Mouse (Mus musculus) midbrain, embryonic 14.5 days (tissue): ENCODE data around the gene Gm21822. TPM values are rescaled to one million over a fixed set of nuclear protein-coding genes. Genes with fewer than 3 reads are reported as not detected.
"Not testable (repeated sequence)": the region's sequence is repeated elsewhere in the genome, so short reads cannot be mapped to it uniquely, and the experiment has no call there.

ENCODE experiments used
- ATAC-seq: fragments of 200-750 bp; cut with Nextera tagmentation; 2 replicates; pipeline ENCODE4 v1.8.0; 2017; ENCODE audit warnings: moderate number of reproducible peaks, moderate library complexity; ENCODE audit not compliant: low FRiP score, low TSS enrichment
- DNase-seq: peaks from one replicate; pipeline ENCODE4 v3.0.0-alpha.2; 2015
- H3K27ac ChIP-seq: fragments of 300-500 bp; sonication (generic); replicated peaks from 2 replicates; pipeline ENCODE4 v1.5.1; 2014; ENCODE audit warnings: mild to moderate bottlenecking, low read depth, low read length, moderate library complexity
- H3K27me3 ChIP-seq: fragments of 300-500 bp; sonication (generic); 2 replicates; pipeline ENCODE4 v1.6.1; 2014; ENCODE audit warnings: low read length, control low read depth, mixed read lengths; ENCODE audit not compliant: control insufficient read depth, insufficient read depth
- H3K36me3 ChIP-seq: fragments of 300-500 bp; sonication (generic); 2 replicates; pipeline ENCODE4 v1.6.1; 2014; ENCODE audit warnings: low read length, control low read depth; ENCODE audit not compliant: control insufficient read depth, insufficient read depth
- H3K4me1 ChIP-seq: fragments of 300-500 bp; sonication (generic); 2 replicates; pipeline ENCODE4 v1.6.1; 2014; ENCODE audit warnings: mild to moderate bottlenecking, antibody characterized with exemption, low read length, control low read depth; ENCODE audit not compliant: control insufficient read depth, insufficient read depth
- H3K4me2 ChIP-seq: fragments of 300-500 bp; sonication (generic); 2 replicates; pipeline ENCODE4 v1.6.1; 2014; ENCODE audit warnings: mild to moderate bottlenecking, low read length, moderate library complexity
- H3K4me3 ChIP-seq: fragments of 300-500 bp; sonication (generic); replicated peaks from 2 replicates; pipeline ENCODE4 v1.5.1; 2014; ENCODE audit warnings: low read depth, low read length
- H3K9ac ChIP-seq: fragments of 300-500 bp; sonication (generic); replicated peaks from 2 replicates; pipeline ENCODE4 v1.6.1; 2014; ENCODE audit warnings: mild to moderate bottlenecking, low read length, moderate library complexity
- H3K9me3 ChIP-seq: fragments of 300-500 bp; sonication (generic); 2 replicates; pipeline ENCODE4 v1.6.1; 2016; ENCODE audit warnings: low read length, control low read depth, mixed read lengths; ENCODE audit not compliant: control insufficient read depth
- WGBS: fragments of 180-500 bp; shearing (Covaris S2); extraction: QIAGEN DNeasy Blood & Tissue Kit; methylation state at CpG from one replicate; pipeline ENCODE4 v1.1.7; 2014; 5-methylcytosine and 5-hydroxymethylcytosine counted together
- polyA plus RNA-seq: library from polyadenylated mRNA; unstranded; fragments of >200 nt; fragmentation: Nextera tagmentation; extraction: Ambion mirVana; gene quantifications from 2 replicates; pipeline ENCODE4 v1.2.1, GENCODE M21; 2014

The Gm21822 gene
- polyA plus RNA-seq: not detected in 2 replicates

GRCm38 (mm10) chrY:18654182-18654581 is at the start of gene Gm21822:
TSS of gene Gm21822 (plus strand) at chrY:18654482.
- not testable (repeated sequence) for H3K9ac ChIP-seq, H3K27me3 ChIP-seq, H3K9me3 ChIP-seq, H3K4me3 ChIP-seq, DNase-seq, H3K36me3 ChIP-seq, ATAC-seq, H3K27ac ChIP-seq, H3K4me2 ChIP-seq, H3K4me1 ChIP-seq
- WGBS: no CpG with 5 or more reads among the region's 3 CpGs
